Mouse (Mus musculus): Measurements from ENCODE around the gene Gna15.

DNA sequence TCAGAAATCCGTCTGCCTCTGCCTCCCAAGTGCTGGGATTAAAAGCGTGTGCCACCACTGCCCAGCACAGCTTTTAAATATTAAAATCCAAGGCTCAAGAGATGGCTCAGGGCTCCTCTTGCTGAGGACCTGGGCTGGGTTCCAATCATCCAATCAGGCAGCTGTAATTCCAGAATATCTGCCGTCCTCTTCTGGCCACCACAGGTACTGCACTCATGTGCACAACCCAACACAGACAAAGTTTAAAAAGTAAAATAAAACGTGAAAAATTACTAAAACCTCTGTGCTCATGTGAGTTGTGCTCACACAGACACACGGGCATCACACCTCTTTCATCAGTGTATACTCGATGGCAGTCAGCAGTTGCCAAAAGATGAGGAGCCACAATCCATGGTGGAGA, 12.7 kb upstream of the Gna15 start:
- TF ChIP-seq CTCF (IDR thresholded peaks at IDR 0.05; ENCODE audit: borderline replicate concordance, insufficient read depth, low read depth, low read length) (peak; percentile 46; the same call in 1 of the 2 replicates), POLR2A (IDR thresholded peaks at IDR 0.05; ENCODE audit: borderline replicate concordance, insufficient read depth, low read length) (no peak)

Data from cerebellum, adult 2 months (tissue).